Mouse (Mus musculus) forebrain, embryonic 16.5 days (tissue): ENCODE measurements at regions not wholly inside any gene's neighbourhood (a gene's known extent, or its start where the extent isn't known, plus 50 kb on each side); places are given as distances from the start of the nearest gene placed in this dataset.
A peak's percentile ranks its signal among the peaks of the same experiment; 100 is the strongest.

Source experiments
- ATAC-seq: fragments of 200-750 bp; cut with Nextera tagmentation; 2 replicates; pipeline ENCODE4 v1.8.0; 2017; ENCODE audit warnings: mild to moderate bottlenecking, moderate library complexity
- H3K27ac ChIP-seq: fragments of 300-500 bp; sonication (generic); 2 replicates; pipeline ENCODE4 v1.5.1; 2014; ENCODE audit warnings: low read length, control low read depth
- H3K27me3 ChIP-seq: fragments of 300-500 bp; sonication (generic); replicated peaks from 2 replicates; pipeline ENCODE4 v1.6.1; 2014; ENCODE audit warnings: low read length; ENCODE audit not compliant: control insufficient read depth, insufficient read depth
- H3K36me3 ChIP-seq: fragments of 300-500 bp; sonication (generic); 2 replicates; pipeline ENCODE4 v1.6.1; 2014; ENCODE audit not compliant: control insufficient read depth, insufficient read depth
- H3K4me1 ChIP-seq: fragments of 300-500 bp; sonication (generic); replicated peaks from 2 replicates; pipeline ENCODE4 v1.6.1; 2014; ENCODE audit warnings: low read length; ENCODE audit not compliant: control insufficient read depth, insufficient read depth
- H3K4me2 ChIP-seq: fragments of 300-500 bp; sonication (generic); 2 replicates; pipeline ENCODE4 v1.6.1; 2014; ENCODE audit warnings: mild to moderate bottlenecking, low read length, control low read depth
- H3K4me3 ChIP-seq: fragments of 300-500 bp; sonication (generic); replicated peaks from 2 replicates; pipeline ENCODE4 v1.5.1; 2014; ENCODE audit warnings: mild to moderate bottlenecking, low read length, control low read depth
- H3K9ac ChIP-seq: fragments of 300-500 bp; sonication (generic); replicated peaks from 2 replicates; pipeline ENCODE4 v1.6.1; 2014; ENCODE audit warnings: low read depth, low read length, control low read depth
- H3K9me3 ChIP-seq: fragments of 300-500 bp; sonication (generic); 2 replicates; pipeline ENCODE4 v1.6.1; 2016; ENCODE audit warnings: low read length; ENCODE audit not compliant: control insufficient read depth
- WGBS: fragments of 180-500 bp; shearing (Covaris S2); extraction: QIAGEN DNeasy Blood & Tissue Kit; methylation state at CpG from one replicate; pipeline ENCODE4 v1.1.7; 2014; 5-methylcytosine and 5-hydroxymethylcytosine counted together

DNA sequence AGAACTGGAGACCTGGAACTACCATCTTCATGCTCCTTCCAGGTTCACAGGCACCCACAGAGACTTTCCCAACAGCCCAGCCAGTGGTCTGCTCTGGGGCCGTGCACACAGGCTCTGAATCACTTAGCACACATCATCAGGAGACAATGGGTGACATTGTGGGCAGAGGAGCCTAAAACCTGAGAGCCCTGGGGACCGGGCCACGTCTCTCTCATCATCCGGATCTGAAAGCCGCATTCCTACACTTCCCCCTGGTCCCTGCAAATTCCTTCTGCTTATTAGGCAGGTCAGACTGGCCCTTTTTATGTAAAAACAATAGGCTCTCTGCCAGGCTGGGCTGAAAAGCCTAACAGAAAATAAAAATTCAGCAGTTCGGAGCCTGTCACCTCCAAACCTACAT is 119.6 kb upstream of the Tbx3 start:
- no peak for ATAC-seq
- H3K4me3 ChIP-seq: no peak overlapping the region
- no peak overlapping the region for H3K27ac ChIP-seq
- H3K9me3 ChIP-seq: peaks cover 5% of the 10 kb centered on the region; the same call in 1 of the 2 replicates
- no peak overlapping the region for H3K4me2 ChIP-seq
- H3K36me3 ChIP-seq: no peaks in the 10 kb centered on the region
- peaks cover 6% of the 10 kb centered on the region; the same call in 1 of the 2 replicates for H3K4me1 ChIP-seq
- H3K27me3 ChIP-seq: no peaks in the 10 kb centered on the region
- 8% methylated on average over 6 of the region's 6 CpGs for WGBS
- no peak overlapping the region for H3K9ac ChIP-seq

DNA sequence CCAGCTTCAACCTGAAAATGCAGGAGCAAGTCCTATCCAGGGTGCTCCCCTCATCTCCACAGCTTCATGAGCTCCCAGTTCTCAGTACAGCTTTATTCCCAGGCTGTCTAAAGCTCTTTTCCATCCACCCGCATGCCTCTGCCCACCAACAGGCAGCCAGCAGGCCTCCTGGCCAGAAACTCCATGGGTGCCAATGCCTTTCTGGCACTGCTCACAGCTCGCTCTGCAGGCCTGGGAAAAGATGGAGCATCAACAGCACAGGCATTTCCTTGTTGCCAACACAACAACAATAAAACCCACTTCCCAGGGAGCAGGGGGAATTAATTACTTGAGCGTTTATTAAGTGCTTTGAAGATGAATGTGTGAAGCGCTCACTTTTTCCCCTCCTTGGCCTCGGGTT is 117.0 kb upstream of the Tbx3 start:
- peak; percentile 62 for ATAC-seq
- no peak overlapping the region for H3K4me3 ChIP-seq
- 14% methylated on average over 5 of the region's 5 CpGs for WGBS
- no peaks in the 10 kb centered on the region for H3K27me3 ChIP-seq
- peaks cover 6% of the 10 kb centered on the region; the same call in 1 of the 2 replicates for H3K4me1 ChIP-seq
- H3K36me3 ChIP-seq: no peaks in the 10 kb centered on the region
- H3K27ac ChIP-seq: no peak overlapping the region
- peaks cover 5% of the 10 kb centered on the region; the same call in 1 of the 2 replicates for H3K9me3 ChIP-seq
- no peak overlapping the region for H3K4me2 ChIP-seq
- H3K9ac ChIP-seq: no peak overlapping the region

DNA sequence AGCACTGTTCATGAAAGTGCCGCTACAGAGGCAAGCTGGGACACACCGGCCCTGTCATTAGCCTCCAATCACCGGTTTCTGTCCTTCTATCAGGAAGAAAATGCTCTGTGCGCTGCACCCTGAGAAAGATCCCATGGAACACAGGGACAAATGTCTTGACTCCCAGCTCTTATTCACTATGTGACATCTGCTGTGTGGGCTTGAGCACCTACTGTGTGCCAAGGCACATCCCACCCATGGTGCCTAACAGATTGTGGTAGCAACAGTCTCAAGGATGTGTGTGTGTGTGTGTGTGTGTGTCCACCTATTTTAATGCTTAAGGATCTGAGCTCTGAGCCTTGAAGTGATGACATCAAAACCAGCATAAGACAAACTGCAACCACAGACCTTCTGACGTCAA is 113.4 kb upstream of the Tbx3 start:
- Histone ChIP-seq H3K27me3 (no peaks in the 10 kb centered on the region), H3K9me3 (peaks cover 3% of the 10 kb centered on the region; the same call in 1 of the 2 replicates), H3K4me3 (no peak overlapping the region), H3K36me3 (no peaks in the 10 kb centered on the region), H3K4me2 (no peak overlapping the region), H3K9ac (no peak overlapping the region), H3K4me1 (peaks cover 6% of the 10 kb centered on the region; the same call in 1 of the 2 replicates), H3K27ac (no peak overlapping the region)
- no peak for ATAC-seq
- 81% methylated on average over 5 of the region's 5 CpGs for WGBS

DNA sequence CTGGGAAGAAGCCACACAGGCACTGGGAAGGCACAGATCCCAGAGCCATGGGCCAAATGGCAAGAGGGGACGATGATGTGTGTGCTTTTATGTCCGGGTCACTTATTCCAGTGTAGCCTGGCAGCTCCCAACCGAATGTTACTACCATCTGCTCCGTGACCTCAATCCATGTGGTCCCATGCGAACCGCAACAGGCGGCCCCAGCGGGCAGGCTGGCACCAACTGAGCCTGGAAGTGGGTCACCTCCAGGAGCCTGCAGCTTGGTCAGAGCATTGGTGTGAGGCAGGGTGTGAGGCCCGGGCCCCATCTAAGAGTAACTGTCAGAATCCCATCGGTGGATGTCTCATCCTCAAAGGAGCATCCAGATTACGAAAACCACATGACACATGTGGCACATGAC is 110.8 kb upstream of the Tbx3 start:
- 0 out of 2 replicates have a peak, but pooled peaks cover 4% of the 10 kb centered on the region for H3K27me3 ChIP-seq
- peaks cover 6% of the 10 kb centered on the region; the same call in 1 of the 2 replicates for H3K4me1 ChIP-seq
- no peak overlapping the region for H3K4me2 ChIP-seq
- H3K27ac ChIP-seq: no peak overlapping the region
- ATAC-seq: no peak
- no peaks in the 10 kb centered on the region for H3K9me3 ChIP-seq
- no peaks in the 10 kb centered on the region for H3K36me3 ChIP-seq
- no peak overlapping the region for H3K4me3 ChIP-seq
- no peak overlapping the region for H3K9ac ChIP-seq
- 94% methylated on average over 11 of the region's 11 CpGs for WGBS

DNA sequence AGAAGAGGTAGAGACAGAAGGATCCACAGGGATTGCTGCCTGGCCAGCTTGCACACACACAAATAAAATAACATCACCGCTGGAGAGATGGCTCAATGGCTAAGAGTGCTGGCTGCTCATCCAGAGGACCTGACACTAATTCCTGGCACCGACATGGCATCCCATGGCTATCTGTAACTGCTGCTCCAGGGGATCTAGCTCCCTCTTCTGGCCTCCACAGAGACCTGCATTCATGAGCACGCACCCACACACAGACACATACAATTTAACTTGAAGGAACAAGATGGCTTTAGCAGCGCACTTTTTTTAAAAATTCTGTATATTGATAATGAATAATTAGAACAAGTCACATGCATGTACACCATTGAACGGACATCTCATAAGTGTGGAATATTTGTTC is 110.1 kb upstream of the Tbx3 start:
- H3K9me3 ChIP-seq: no peaks in the 10 kb centered on the region
- 97% methylated on average over 5 of the region's 5 CpGs for WGBS
- no peak for ATAC-seq

DNA sequence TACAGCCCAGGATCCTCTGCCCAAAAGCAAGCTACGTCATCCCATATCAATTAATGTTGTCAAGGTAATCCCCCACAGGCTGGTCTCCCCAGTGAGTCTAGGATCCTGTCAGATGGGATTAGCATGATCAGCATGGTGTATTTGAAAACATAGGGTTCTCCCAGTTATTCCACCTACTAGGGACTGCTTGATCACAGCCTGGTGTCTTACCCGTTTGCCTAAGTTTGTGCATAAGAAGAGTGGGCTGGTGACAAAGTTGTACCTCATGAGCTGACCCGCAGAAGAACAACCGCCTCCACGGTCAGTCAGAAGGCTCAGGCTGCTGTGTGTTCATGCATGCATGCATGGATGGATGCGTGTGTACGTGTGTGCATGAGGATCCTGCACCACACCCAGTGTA is 108.9 kb upstream of the Tbx3 start:
- Histone ChIP-seq H3K9me3 (no peaks in the 10 kb centered on the region), H3K4me2 (no peak overlapping the region), H3K27me3 (0 out of 2 replicates have a peak, but pooled peaks cover 4% of the 10 kb centered on the region), H3K4me3 (no peak overlapping the region), H3K9ac (no peak overlapping the region), H3K4me1 (peaks cover 6% of the 10 kb centered on the region; the same call in 1 of the 2 replicates), H3K27ac (no peak overlapping the region), H3K36me3 (no peaks in the 10 kb centered on the region)
- ATAC-seq: no peak
- 90% methylated on average over 7 of the region's 7 CpGs for WGBS

More for the DNA sequence above, 110.1 kb upstream of the Tbx3 start:
- Histone ChIP-seq H3K27ac (no peak overlapping the region), H3K36me3 (no peaks in the 10 kb centered on the region), H3K9ac (no peak overlapping the region), H3K27me3 (0 out of 2 replicates have a peak, but pooled peaks cover 4% of the 10 kb centered on the region), H3K4me2 (no peak overlapping the region), H3K4me1 (peaks cover 6% of the 10 kb centered on the region; the same call in 1 of the 2 replicates), H3K4me3 (no peak overlapping the region)

DNA sequence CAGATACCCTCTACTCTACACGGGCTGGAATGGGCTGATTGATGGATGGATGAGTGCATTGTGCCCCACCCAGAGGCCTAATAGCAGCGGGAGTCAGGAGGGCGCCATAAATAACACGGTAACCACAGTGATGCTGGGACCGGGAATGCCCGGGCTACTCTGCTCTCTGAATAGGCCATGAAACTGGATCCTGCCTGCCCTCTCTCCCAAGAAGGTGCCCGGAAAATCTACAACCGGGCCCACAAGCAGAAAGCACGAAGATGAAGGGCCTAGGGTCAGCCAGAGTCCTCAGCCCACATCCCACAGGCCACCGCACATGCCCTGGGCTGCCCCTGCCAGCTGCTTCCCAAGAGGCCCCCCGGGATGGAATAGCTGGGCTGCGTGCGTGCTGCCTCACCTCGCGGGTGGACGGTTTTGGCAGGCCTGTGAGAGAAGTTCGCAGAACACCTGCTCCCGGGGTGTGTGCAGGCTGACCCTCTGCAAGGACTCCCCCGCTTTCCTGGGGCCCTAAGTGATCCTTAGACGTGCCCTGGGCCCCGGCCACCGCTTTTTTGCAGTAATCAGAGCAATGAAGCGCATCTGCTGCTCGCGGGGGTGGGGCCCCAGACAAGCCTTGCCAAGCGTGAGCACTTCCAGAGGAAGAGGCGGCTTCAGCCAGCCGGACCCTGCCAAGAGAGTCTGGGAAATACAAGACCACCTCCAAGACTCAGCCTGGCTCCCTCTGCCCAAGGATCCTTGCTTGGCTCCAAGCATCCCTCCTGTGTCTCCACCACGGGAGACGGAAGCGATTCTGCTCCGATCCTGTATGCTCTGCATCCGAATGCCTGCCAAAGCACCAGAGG is 106.7 kb upstream of the Tbx3 start:
- H3K27ac ChIP-seq: no peak overlapping the region
- ATAC-seq: no peak
- peaks cover 6% of the 10 kb centered on the region; the same call in 1 of the 2 replicates for H3K4me1 ChIP-seq
- 0 out of 2 replicates have a peak, but pooled peaks cover 4% of the 10 kb centered on the region for H3K27me3 ChIP-seq
- no peaks in the 10 kb centered on the region for H3K9me3 ChIP-seq
- H3K9ac ChIP-seq: no peak overlapping the region
- 21% methylated on average over 33 of the region's 33 CpGs for WGBS
- H3K36me3 ChIP-seq: no peaks in the 10 kb centered on the region
- H3K4me3 ChIP-seq: no peak overlapping the region
- peak overlapping the region; percentile 16; the same call in 1 of the 2 replicates for H3K4me2 ChIP-seq

DNA sequence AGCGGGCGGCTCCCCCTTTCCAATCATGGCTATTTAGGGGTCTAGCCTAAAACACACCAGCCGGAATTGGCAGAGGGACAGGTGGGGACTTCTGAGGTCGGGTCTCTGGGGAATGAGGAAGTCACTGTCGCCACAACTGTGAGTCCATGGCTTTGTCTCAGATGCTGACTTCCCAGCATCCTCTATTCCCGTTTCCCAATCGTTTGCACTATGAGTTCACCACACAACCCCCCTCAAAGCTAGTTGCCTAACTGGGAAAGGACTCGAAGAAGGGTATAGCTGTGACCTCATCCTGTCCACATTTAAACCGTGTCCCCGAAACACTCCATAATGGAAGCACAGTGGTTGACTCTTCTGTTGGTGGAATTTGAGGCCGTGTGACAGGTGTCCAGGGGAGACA is 102.8 kb upstream of the Tbx3 start:
- WGBS: 84% methylated on average over 11 of the region's 11 CpGs
- peaks cover 6% of the 10 kb centered on the region; the same call in 1 of the 2 replicates for H3K4me1 ChIP-seq
- ATAC-seq: no peak

DNA sequence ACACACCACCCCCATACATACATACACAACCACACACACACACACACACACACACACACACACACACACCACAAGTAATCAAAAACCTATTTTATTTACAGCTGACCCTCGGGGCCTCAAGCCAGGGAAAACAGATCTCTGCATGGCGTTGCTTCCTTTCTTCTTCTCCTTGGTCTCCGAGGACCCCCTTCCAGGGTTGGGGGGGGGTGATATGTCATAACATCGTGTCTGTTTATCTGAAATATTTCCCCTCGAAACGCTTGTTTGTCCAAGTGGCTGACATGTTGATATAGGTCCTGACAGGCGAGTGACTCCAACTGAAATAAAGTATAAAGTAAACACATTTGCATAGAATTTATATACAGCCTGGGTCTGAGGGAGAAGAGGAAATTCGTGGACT is 100.4 kb upstream of the Tbx3 start:
- Histone ChIP-seq H3K36me3 (no peaks in the 10 kb centered on the region), H3K9me3 (peaks cover 2% of the 10 kb centered on the region; the same call in 1 of the 2 replicates), H3K27me3 (no peaks in the 10 kb centered on the region), H3K4me1 (no peaks in the 10 kb centered on the region), H3K4me3 (no peak overlapping the region), H3K9ac (no peak overlapping the region), H3K27ac (no peak overlapping the region), H3K4me2 (no peak overlapping the region)
- WGBS: 79% methylated on average over 8 of the region's 8 CpGs
- no peak for ATAC-seq

More for the DNA sequence above, 102.8 kb upstream of the Tbx3 start:
- Histone ChIP-seq H3K36me3 (no peaks in the 10 kb centered on the region), H3K27me3 (0 out of 2 replicates have a peak, but pooled peaks cover 4% of the 10 kb centered on the region), H3K4me2 (no peak overlapping the region), H3K9me3 (no peaks in the 10 kb centered on the region), H3K4me3 (no peak overlapping the region), H3K27ac (no peak overlapping the region), H3K9ac (no peak overlapping the region)
